ENCODE assay signal across 9 mouse cellular contexts in the genomic region with DNA sequence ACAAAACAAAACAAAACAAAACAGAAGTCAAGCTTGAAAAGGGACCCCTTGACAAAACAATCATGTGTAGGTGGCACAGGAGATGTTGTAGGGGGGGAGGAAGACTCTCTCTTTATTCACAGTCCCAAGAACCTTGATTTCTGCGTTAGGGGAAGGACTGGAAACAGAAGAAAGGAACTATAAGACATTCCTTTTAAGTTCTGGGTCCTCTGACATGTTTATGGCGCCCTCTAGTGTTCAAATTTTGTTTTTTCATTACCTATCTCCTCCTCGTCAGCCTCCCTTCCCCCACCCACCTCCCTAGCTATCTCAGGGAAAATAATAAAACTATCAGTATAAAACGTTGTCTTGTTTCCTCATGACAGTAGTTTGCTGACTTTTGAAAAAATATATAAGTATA. TPM values are rescaled to one million over a fixed set of nuclear protein-coding genes. Genes with fewer than 3 reads are reported as not detected.
DNase-seq lines count a peak whose midpoint lies in the region; ATAC-seq and TF ChIP-seq lines count a peak whose summit lies in the region.
"Had no signal": no experiment of that assay in that cellular context is flagged by ENCODE, and none has a peak within 500 bp of the region (broad histone marks: within the 10 kb centered on the region; RNA-seq: fewer than 3 reads in every experiment).

No protein-coding gene starts in this region.

- H3K27me3 ChIP-seq in midbrain, embryonic 11.5 days (ENCODE audit: control insufficient read depth, insufficient read depth, low read length), result no peaks in the 10 kb centered on the region
- H3K27me3 ChIP-seq in midbrain, embryonic 10.5 days (ENCODE audit: low read depth, poor library complexity, severe bottlenecking), result no peaks in the 10 kb centered on the region
- no peaks in the 10 kb centered on the region for H3K27me3 ChIP-seq in intestine, embryonic 16.5 days (replicated peaks; ENCODE audit: control insufficient read depth, insufficient read depth, low read length)
- H3K27me3 ChIP-seq: liver, embryonic 13.5 days had no signal

- no peak overlapping the region for H3K4me3 ChIP-seq in midbrain, embryonic 11.5 days (ENCODE audit: low read depth, low read length)
- H3K4me3 ChIP-seq in midbrain, embryonic 10.5 days, result no peak overlapping the region
- no peak overlapping the region for H3K4me3 ChIP-seq in cortical plate, adult 2 months (ENCODE audit: insufficient read depth, low read length)
- no peak overlapping the region for H3K4me3 ChIP-seq in intestine, embryonic 16.5 days (ENCODE audit: low read length)
- H3K4me3 ChIP-seq: liver, embryonic 13.5 days had no signal

- DNase-seq in cerebellum, postnatal 10 days, result peak; percentile 64 to 91
- DNase-seq in cerebellum, adult 18-20 months, result no peak
- peak; percentile 95 for DNase-seq in midbrain, embryonic 11.5 days (ENCODE audit: low spot score, missing footprints)
- no peak for DNase-seq in midbrain, embryonic 10.5 days (ENCODE audit: low spot score)
- no peak for DNase-seq in frontal cortex, postnatal 25 days (ENCODE audit: low spot score in 2 of 2)
- DNase-seq: liver, embryonic 13.5 days had no signal

- TF ChIP-seq POLR2A in cortical plate, adult 2 months (IDR thresholded peaks at IDR 0.05; ENCODE audit: extremely low read depth, insufficient read depth, low read length), result no peak

- no peaks in the 10 kb centered on the region for H3K9me3 ChIP-seq in midbrain, embryonic 11.5 days (ENCODE audit: control insufficient read depth, low read length)
- H3K9me3 ChIP-seq in midbrain, embryonic 10.5 days (replicated peaks), result no peaks in the 10 kb centered on the region
- H3K9me3 ChIP-seq in intestine, embryonic 16.5 days (ENCODE audit: control insufficient read depth, low read length), result no peaks in the 10 kb centered on the region
- H3K9me3 ChIP-seq: liver, embryonic 13.5 days had no signal

- no peak overlapping the region for H3K27ac ChIP-seq in midbrain, embryonic 11.5 days (ENCODE audit: low read depth, low read length)
- H3K27ac ChIP-seq in midbrain, embryonic 10.5 days (replicated peaks), result no peak overlapping the region
- no peak overlapping the region for H3K27ac ChIP-seq in cortical plate, adult 2 months (ENCODE audit: insufficient read depth, low read length)
- no peak overlapping the region for H3K27ac ChIP-seq in intestine, embryonic 16.5 days (ENCODE audit: low read length)
- H3K27ac ChIP-seq: liver, embryonic 13.5 days had no signal

- no peaks in the 10 kb centered on the region for H3K4me1 ChIP-seq in midbrain, embryonic 11.5 days (ENCODE audit: control insufficient read depth, insufficient read depth, low read length)
- H3K4me1 ChIP-seq in midbrain, embryonic 10.5 days, result no peaks in the 10 kb centered on the region
- H3K4me1 ChIP-seq in cortical plate, adult 2 months (ENCODE audit: control insufficient read depth, insufficient read depth, low read length), result no peaks in the 10 kb centered on the region
- H3K4me1 ChIP-seq in intestine, embryonic 16.5 days (ENCODE audit: control insufficient read depth, insufficient read depth, low read length), result no peaks in the 10 kb centered on the region
- H3K4me1 ChIP-seq: liver, embryonic 13.5 days had no signal

- no peak overlapping the region for H3K4me2 ChIP-seq in midbrain, embryonic 11.5 days
- no peak overlapping the region for H3K4me2 ChIP-seq in intestine, embryonic 16.5 days (ENCODE audit: low read depth, low read length)
- H3K4me2 ChIP-seq: liver, embryonic 13.5 days had no signal

- H3K36me3 ChIP-seq in midbrain, embryonic 11.5 days (ENCODE audit: control insufficient read depth, insufficient read depth, low read length), result no peaks in the 10 kb centered on the region
- H3K36me3 ChIP-seq in midbrain, embryonic 10.5 days, result no peaks in the 10 kb centered on the region
- no peaks in the 10 kb centered on the region for H3K36me3 ChIP-seq in intestine, embryonic 16.5 days (ENCODE audit: control insufficient read depth, insufficient read depth, low read length)
- H3K36me3 ChIP-seq: liver, embryonic 13.5 days had no signal

- ATAC-seq in midbrain, embryonic 11.5 days (ENCODE audit: low FRiP score), result no peak
- 0 out of 2 replicates have a peak, but pooled peaks have one; percentile 31 for ATAC-seq in intestine, embryonic 16.5 days
- ATAC-seq in monocyte, adult 5-6 weeks (replicated peaks; ENCODE audit: insufficient number of reproducible peaks, low FRiP score, low TSS enrichment, poor library complexity, severe bottlenecking), result 0 out of 2 replicates have a peak, but pooled peaks have one; percentile 56

- TF ChIP-seq CTCF in cortical plate, adult 2 months (IDR thresholded peaks at IDR 0.05; ENCODE audit: extremely low read depth, insufficient read depth, low read length), result peak; percentile 43; the same call in 1 of the 2 replicates

- WGBS in midbrain, embryonic 11.5 days, result 0% methylated on average over 4 of the region's 4 CpGs
- 3% methylated on average over 4 of the region's 4 CpGs for WGBS in midbrain, embryonic 10.5 days
- under 1% methylated on average over 4 of the region's 4 CpGs for WGBS in intestine, embryonic 16.5 days

- no peak overlapping the region for H3K9ac ChIP-seq in midbrain, embryonic 11.5 days (ENCODE audit: low read length)
- H3K9ac ChIP-seq in intestine, embryonic 16.5 days (ENCODE audit: low read depth, low read length), result no peak overlapping the region
- H3K9ac ChIP-seq: liver, embryonic 13.5 days had no signal

RNA-seq across cellular contexts. Expression of gene Gzmb, which starts 42.1 kb away (rescaled TPM):
- not detected in 2 replicates for polyA plus RNA-seq in midbrain, embryonic 11.5 days (2014; fragmentation: Nextera tagmentation; extraction: Ambion mirVana)
- polyA plus RNA-seq in midbrain, embryonic 10.5 days (2016; fragmentation: Nextera tagmentation; extraction: Ambion mirVana), result not detected in 2 replicates
- polyA plus RNA-seq in cortical plate, adult 2 months (2012; rRNA removed), result 0.13 TPM in 1 of 2 replicates, not detected in the other
- 0.86 and 1.3 TPM in 2 replicates for polyA plus RNA-seq in intestine, embryonic 16.5 days (2015; fragmentation: Nextera tagmentation; extraction: Ambion mirVana)
- 264 to 599 TPM (median 278 TPM) in 3 replicates for total RNA-seq in monocyte, adult 5-6 weeks (2017)

Comparison
In these comparisons a context has a peak if more than half of its experiments do, and no peak if none do; other contexts are left out.
1. DNase-seq: peak in cerebellum, postnatal 10 days (2 of 2) and midbrain, embryonic 11.5 days (single experiment); none in cerebellum, adult 18-20 months (0 of 2), midbrain, embryonic 10.5 days (single experiment) and frontal cortex, postnatal 25 days (0 of 2).